Mouse (Mus musculus) stomach, adult 2 months (tissue): Measurements from ENCODE around the gene Bcl2l1. TPM values are rescaled to one million over a fixed set of nuclear protein-coding genes. Genes with fewer than 3 reads are reported as not detected.

Experiments
- polyA plus RNA-seq: library from polyadenylated mRNA; depleted of rRNA; stranded (reverse); fragments of >200 nt; gene quantifications from 2 replicates; pipeline ENCODE4 v1.2.3, GENCODE M21; 2012; rRNA removed

The Bcl2l1 gene
- 30.1 and 30.6 TPM in 2 replicates for polyA plus RNA-seq

GRCm38 (mm10) chr2:152831019-152831878 is at the start of gene Bcl2l1:
Gene Bcl2l1 (minus strand): TSS chr2:152831728.

DNA sequence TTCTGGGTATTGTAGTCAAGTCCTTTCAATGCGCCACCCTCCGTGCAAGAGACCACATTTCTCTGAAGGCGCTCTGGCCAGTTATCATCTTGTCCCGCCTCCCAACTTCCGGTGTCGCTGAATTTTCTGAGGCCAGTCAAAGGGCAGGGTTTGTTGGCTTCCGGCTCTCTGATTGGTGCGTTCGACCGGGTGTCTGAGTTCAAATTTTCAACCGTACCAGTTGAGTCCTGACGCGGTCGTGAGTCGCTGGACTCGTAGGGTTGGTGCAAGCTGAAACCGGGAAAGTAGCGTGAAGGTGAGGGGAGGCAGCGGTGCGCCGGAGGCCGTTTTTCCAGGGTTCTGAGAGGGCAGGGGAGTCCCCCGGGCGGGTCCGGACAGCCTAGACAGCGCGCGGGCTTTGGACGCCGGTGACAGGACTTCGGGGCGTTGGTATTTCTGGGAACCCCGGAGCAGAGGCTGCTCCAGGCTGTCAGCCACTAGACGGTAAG is 16.3 kb upstream of the Bcl2l1 start, which contains the start of gene Tpx2:
Tpx2 (plus strand) TSS at position 150 of the 488 bp plus-strand sequence.

GRCm38 (mm10) chr2:152753944-152754711 is 77.4 kb downstream of the Bcl2l1 start, which contains the start of gene Cox4i2:
Gene Cox4i2 (plus strand): TSS chr2:152754173.

DNA sequence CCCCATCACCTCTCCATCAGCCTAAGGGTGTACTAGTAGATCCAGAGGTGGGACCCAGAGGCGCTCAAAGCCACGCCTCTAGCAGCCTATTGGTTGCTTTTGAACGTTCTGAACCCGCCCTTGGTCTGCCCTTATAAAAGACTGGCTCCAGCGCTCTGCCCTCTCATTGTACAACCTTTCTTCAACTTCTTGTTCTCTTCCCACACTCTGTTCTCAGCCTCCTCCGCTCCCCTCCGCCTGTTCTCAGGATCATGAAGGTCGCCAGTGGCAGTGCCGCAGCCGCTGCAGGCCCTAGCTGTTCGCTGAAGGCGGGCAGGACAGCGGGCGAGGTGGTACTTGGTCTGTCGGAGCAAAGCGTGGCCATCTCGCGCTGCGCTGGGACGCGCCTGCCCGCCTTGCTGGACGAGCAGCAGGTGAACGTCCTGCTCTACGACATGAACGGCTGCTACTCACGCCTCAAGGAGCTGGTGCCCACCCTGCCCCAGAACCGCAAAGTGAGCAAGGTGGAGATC is 95.4 kb downstream of the Bcl2l1 start, which contains the start of gene Id1:
Id1 (plus strand) TSS at position 162 of the 512 bp plus-strand sequence.

Other genes starting within 250 kb of the Bcl2l1 start
- gene Defb45, start 232.3 kb downstream of the Bcl2l1 start, polyA plus RNA-seq = not detected in 2 replicates
- gene Defb36, start 227.4 kb downstream of the Bcl2l1 start, polyA plus RNA-seq = not detected in 2 replicates
- gene Defb25, start 208.7 kb downstream of the Bcl2l1 start, polyA plus RNA-seq = 3.2 TPM in 1 of 2 replicates, not detected in the other
- gene Rem1, start 204.8 kb downstream of the Bcl2l1 start, polyA plus RNA-seq = 6.7 and 10.2 TPM in 2 replicates
- gene H13, start 162.3 kb downstream of the Bcl2l1 start, polyA plus RNA-seq = 70.4 and 121 TPM in 2 replicates
- gene Mcts2, start 144.7 kb downstream of the Bcl2l1 start, polyA plus RNA-seq = 0.67 and 1.0 TPM in 2 replicates
- 694 and 877 TPM in 2 replicates for gene Id1, start 95.5 kb downstream of the Bcl2l1 start, polyA plus RNA-seq
- 1.8 and 3.3 TPM in 2 replicates for gene Cox4i2, start 77.6 kb downstream of the Bcl2l1 start, polyA plus RNA-seq
- 0.28 and 0.78 TPM in 2 replicates for gene Tpx2, start 16.2 kb upstream of the Bcl2l1 start, polyA plus RNA-seq
- gene Mylk2, start 79.6 kb upstream of the Bcl2l1 start, polyA plus RNA-seq = 1.0 and 1.5 TPM in 2 replicates
- gene Foxs1, start 101.5 kb upstream of the Bcl2l1 start, polyA plus RNA-seq = 3.9 and 5.3 TPM in 2 replicates
- gene Dusp15, start 120.0 kb upstream of the Bcl2l1 start, polyA plus RNA-seq = 0.03 and 0.04 TPM in 2 replicates
- gene Ttll9, start 130.8 kb upstream of the Bcl2l1 start, polyA plus RNA-seq = not detected in 2 replicates
- 12.1 and 14.0 TPM in 2 replicates for gene Pdrg1, start 183.7 kb upstream of the Bcl2l1 start, polyA plus RNA-seq
- gene Xkr7, start 200.1 kb upstream of the Bcl2l1 start, polyA plus RNA-seq = 0.08 and 0.30 TPM in 2 replicates
- 7.9 and 12.4 TPM in 2 replicates for gene Ccm2l, start 234.2 kb upstream of the Bcl2l1 start, polyA plus RNA-seq